Mouse (Mus musculus): ENCODE data around the gene Rem2. TPM values are rescaled to one million over a fixed set of nuclear protein-coding genes. Genes with fewer than 3 reads are reported as not detected.

Gene Rem2
- total RNA-seq, 1 experiment from 2014 or later: 0.93 TPM

- DNase-seq: no peak
Measured at GRCm38 (mm10) chr14:54492345-54493131, 16.6 kb downstream of the Rem2 start.

- DNase-seq: no peak
Measured at GRCm38 (mm10) chr14:54493236-54493635, 17.3 kb downstream of the Rem2 start.

- DNase-seq: peak; percentile 85
Measured at GRCm38 (mm10) chr14:54494234-54494633, 18.3 kb downstream of the Rem2 start.

GRCm38 (mm10) chr14:54496706-54497105 lies 20.8 kb downstream of the Rem2 start:
- no peak for DNase-seq

- DNase-seq: no peak
Measured at GRCm38 (mm10) chr14:54499330-54499729, 23.4 kb downstream of the Rem2 start.

GRCm38 (mm10) chr14:54501365-54501764 lies 25.5 kb downstream of the Rem2 start:
- no peak for DNase-seq

GRCm38 (mm10) chr14:54503092-54503491 lies 27.2 kb downstream of the Rem2 start:
- no peak for DNase-seq

GRCm38 (mm10) chr14:54509774-54510173 lies 33.9 kb downstream of the Rem2 start:
- DNase-seq: no peak

GRCm38 (mm10) chr14:54516710-54517310 lies 40.9 kb downstream of the Rem2 start:
- no peak for DNase-seq

GRCm38 (mm10) chr14:54523600-54523999 lies 47.7 kb downstream of the Rem2 start:
- no peak for DNase-seq

- DNase-seq: peak; percentile 46
Measured at GRCm38 (mm10) chr14:54527227-54528006, 51.5 kb downstream of the Rem2 start.

- no peak for DNase-seq
Measured at GRCm38 (mm10) chr14:54528007-54528393, 52.1 kb downstream of the Rem2 start.

- peak; percentile 89 for DNase-seq
Measured at GRCm38 (mm10) chr14:54528446-54529111, 52.7 kb downstream of the Rem2 start.

Other genes starting within 250 kb of the Rem2 start
- gene Dad1, start 222.0 kb upstream of the Rem2 start, total RNA-seq (2021): 237 and 250 TPM in 2 replicates
- gene Abhd4, start 221.9 kb upstream of the Rem2 start, total RNA-seq (2021): 297 and 309 TPM in 2 replicates
- not detected in 2 replicates for gene Olfr49, start 191.2 kb upstream of the Rem2 start, total RNA-seq (2021)
- gene Oxa1l, start 115.3 kb upstream of the Rem2 start, total RNA-seq (2021): 126 and 161 TPM in 2 replicates
- gene Slc7a7, start 58.3 kb upstream of the Rem2 start, total RNA-seq (2021): 4.6 and 6.5 TPM in 2 replicates
- 186 TPM in 2 replicates for gene Mrpl52, start 49.2 kb upstream of the Rem2 start, total RNA-seq (2021)
- 77.7 and 101 TPM in 2 replicates for gene Mmp14, start 44.5 kb upstream of the Rem2 start, total RNA-seq (2021)
- gene Lrp10, start 12.0 kb upstream of the Rem2 start, total RNA-seq (2021): 92.0 and 92.5 TPM in 2 replicates
- 42.4 and 49.8 TPM in 2 replicates for gene Prmt5, start 41.4 kb downstream of the Rem2 start, total RNA-seq (2021)
- 27.6 and 29.3 TPM in 2 replicates for gene Haus4, start 78.5 kb downstream of the Rem2 start, total RNA-seq (2021)
- gene Ajuba, start 101.5 kb downstream of the Rem2 start, total RNA-seq (2021): 18.2 and 23.3 TPM in 2 replicates
- 5.4 and 6.2 TPM in 2 replicates for gene 4931414P19Rik, start 129.9 kb downstream of the Rem2 start, total RNA-seq (2021)
- gene Psmb5, start 141.9 kb downstream of the Rem2 start, total RNA-seq (2021): 248 and 259 TPM in 2 replicates
- gene Psmb11, start 145.3 kb downstream of the Rem2 start, total RNA-seq (2021): not detected in 2 replicates
- not detected in 2 replicates for gene Gm17606, start 164.9 kb downstream of the Rem2 start, total RNA-seq (2021)
- gene Cdh24, start 165.3 kb downstream of the Rem2 start, total RNA-seq (2021): 1.7 and 2.2 TPM in 2 replicates
- 33.7 and 41.0 TPM in 2 replicates for gene 1700123O20Rik, start 210.1 kb downstream of the Rem2 start, total RNA-seq (2021)
- gene Acin1, start 210.8 kb downstream of the Rem2 start, total RNA-seq (2021): 168 and 193 TPM in 2 replicates
- gene Gm29776, start 222.7 kb downstream of the Rem2 start, total RNA-seq (2021): not detected in 2 replicates
- not detected in 2 replicates for gene Cebpe, start 236.1 kb downstream of the Rem2 start, total RNA-seq (2021)